Mouse (Mus musculus): ENCODE results near the gene Pfkp.

Gene Pfkp

DNA sequence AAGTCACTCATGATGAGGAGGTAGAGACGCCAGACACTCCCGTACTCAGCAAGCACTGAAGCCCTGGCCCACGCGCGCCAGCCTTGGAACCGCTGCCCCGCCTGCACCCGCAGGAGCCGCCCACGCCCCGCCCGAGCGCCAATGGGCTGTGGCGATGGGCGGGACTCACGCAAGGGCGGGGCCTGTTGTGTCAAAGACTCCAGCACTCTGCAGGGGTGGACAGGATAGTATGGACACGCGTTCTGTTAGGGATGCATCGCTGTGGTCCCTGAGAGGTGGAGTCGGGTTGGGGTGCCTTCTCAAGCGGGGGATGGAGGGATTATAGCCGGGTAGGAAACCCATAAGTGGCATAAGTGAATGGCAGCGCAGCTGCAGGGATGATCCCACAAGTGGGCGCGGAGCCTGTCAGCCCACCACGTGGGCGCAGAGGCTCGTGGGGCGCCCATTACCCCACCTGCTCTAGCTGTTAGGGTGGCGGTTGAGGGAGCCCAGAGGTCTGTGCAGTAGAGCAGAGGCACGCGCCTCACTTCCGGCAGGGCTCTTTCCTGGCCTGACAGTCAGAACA lies at the start of gene Pfkp:
TSS of gene Pfkp (minus strand) at position 109 of the 565 bp plus-strand sequence.
- peak; percentile 92 for DNase-seq

DNA sequence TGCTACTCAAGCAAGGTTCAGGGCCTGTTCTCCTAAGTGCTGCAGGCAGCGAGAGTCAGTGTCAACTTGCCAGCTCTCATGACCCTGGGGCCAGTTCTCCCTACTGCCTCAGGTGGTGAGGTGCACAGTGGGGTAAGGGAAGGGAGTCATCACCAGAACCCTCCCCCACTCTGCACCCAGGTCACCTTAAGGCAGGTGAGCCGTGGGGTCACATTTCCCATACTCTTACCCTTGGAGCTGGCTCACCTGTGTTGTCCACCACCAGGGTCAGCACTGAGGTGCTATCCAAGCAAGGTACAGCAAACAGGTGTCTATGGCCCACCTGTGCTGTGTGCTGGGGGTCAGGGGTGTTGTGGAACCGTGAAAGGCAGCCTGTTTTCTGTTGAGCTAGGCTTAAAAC lies 42.0 kb upstream of the Pfkp start:
- no peak for DNase-seq

DNA sequence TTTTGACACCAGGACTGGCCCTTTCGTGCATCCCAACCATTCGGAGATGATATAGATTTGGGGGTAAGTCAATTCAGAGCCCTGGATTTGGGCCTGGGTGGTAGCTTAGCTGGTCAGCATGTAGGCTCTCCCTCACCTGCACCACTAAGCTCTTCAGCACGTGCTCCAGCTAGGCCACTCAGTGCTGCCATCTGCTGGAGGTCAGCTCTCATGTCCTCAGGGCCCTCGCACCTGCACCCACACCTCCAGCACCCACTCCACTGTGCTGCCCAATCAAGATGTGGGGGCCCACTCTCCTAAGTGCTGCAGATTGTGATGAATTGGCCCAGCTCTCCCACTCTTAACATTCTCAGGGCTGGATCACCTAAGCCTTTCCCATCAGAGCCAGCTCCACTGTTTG lies 41.4 kb upstream of the Pfkp start:
- peak in 1 of 2 experiments; percentile 58 for DNase-seq

DNA sequence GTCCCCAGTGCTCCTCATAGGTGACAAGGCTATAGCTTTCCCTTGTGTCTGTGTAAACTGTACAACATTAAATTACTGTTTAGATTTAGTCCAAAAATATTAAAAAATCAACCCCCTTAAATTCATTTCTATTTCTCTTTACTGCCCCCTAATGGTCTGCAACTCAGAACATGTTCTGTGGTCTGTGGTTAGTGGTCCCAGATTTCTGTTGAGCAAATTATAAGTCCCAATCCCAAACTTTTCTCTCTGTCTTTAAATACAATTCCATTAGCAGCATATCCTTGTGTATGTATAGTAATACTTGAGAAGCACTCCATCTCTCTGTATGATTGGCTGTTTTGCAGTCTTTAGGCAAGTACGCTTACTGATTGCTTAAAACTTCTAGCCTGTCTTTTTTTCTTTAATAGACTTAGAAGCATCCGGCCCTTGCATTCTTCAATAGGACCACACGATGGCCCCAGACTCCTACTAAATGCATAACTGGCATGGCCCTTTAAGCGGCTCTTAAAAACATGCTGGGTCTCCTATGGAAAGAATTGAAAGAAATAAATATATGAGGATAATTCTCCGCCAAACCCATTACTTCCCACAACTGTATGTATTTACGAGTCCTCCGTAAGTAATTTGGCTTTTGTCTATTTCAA lies 40.3 kb upstream of the Pfkp start:
- peak in 1 of 2 experiments; percentile 48 for DNase-seq

DNA sequence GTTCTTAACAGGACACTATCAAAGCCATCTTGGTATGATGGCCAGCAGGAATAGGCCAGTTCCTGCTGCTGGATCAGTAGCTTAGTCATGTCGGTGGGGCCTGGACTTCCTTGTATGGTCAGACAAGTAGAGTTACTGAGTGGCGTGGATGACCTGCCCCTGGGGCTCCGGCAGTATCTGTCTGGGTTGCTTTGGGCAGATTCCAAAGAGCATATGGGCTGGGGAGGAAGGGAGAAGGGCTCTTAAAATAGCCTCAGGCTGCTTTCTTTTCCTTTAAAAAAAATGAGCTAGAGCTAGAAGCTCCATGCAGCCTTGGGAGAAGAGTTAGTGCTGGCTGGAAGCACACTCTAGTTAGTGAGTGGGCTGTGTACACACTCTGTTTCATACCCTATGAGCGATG lies 18.3 kb upstream of the Pfkp start:
- no peak for DNase-seq

DNA sequence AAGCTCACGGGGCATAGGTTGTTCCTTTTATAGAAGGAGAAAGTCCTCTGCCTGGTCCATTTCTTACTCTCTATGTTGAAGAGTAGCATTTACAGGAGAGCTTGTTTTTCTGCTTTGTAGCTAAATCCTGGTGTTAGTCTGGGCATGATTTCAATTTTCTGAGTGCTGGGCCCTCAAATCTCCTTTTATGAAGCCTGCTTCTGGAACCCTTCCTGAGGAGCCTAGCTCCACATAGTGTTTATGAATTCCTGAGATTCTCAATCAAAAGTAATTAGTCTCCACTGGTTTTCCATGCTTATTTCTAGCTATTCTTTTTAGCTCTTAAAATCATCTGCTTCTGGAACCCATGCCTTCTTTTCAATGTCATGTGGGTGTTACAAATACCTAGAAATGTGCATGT lies 16.9 kb upstream of the Pfkp start:
- no peak for DNase-seq

DNA sequence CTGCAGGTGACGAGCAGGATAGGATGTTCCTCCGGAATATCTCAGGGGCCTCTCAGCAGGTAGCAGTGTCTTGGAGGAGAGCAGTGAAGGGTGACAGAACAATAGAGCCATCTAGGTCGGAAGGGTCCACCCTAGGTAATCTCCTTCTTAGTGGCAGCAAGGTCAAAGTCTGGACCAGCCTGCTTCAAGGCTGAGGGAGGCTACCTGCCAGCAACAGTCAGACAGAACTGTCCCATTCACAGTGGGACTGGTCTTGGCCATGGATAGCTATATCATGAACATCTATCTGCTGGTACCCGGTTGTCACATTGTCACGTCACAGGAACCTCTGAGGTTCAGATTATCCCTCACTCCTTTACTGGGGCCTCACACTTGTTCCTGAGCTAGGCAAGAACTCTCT lies 15.6 kb upstream of the Pfkp start:
- no peak for DNase-seq

DNA sequence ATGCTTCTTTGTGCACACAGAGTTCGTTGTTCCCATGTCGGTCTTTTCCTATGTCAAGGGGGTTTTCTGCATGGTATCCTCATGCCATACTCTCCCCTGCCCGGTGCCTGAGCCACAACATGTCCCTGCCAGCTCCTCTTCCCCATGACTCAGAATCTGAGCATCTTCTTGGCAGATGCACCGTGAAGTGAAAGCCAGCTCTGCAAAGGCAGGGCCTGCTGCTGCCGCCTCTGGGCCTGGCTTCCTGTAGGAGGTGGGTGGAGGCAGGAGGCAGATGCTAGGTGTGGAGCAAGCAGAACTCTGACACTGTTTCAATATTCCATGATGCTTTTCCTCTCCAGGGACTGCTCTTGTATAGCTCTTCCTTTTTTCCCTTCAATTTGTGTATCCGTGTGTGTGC lies 10.7 kb upstream of the Pfkp start:
- no peak for DNase-seq

DNA sequence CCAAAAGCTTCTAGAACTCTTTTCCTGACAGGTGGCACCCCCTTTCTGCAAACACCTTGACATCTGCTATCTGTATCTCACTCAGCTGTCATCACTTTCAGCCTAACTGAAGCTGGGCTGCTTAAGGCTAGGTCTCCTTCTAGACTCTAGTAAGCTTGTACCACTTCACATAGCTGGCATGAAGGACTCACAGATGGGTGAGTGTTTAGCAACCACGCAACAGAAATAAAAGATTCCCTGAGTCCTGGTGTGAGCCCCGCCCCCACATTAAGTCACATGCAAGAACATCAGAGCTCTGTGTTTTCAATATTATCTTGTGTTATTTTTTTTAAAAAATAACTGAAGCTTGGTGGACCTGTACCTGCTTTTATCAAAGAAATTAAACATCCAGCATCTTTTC lies 8.7 kb upstream of the Pfkp start:
- DNase-seq = no peak

DNA sequence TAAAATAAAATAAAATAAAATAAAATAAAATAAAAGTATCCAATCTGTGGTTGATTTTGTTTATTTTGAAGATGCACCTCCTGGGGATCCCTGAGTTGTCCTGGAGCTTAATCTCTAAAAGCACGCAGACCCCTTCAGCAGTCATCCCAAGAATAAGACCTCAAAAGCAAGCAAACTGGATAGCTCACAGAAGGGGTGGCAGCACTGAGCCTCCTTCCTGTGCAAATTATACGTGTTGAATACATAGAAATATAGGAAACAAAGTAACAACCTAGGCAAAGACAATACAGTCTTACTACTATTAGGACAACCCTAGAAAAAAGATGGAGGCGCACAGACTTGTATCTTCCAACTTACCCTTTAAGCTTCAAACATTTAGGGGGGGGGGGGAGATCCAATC lies 965 bp upstream of the Pfkp start:
- DNase-seq = no peak

DNA sequence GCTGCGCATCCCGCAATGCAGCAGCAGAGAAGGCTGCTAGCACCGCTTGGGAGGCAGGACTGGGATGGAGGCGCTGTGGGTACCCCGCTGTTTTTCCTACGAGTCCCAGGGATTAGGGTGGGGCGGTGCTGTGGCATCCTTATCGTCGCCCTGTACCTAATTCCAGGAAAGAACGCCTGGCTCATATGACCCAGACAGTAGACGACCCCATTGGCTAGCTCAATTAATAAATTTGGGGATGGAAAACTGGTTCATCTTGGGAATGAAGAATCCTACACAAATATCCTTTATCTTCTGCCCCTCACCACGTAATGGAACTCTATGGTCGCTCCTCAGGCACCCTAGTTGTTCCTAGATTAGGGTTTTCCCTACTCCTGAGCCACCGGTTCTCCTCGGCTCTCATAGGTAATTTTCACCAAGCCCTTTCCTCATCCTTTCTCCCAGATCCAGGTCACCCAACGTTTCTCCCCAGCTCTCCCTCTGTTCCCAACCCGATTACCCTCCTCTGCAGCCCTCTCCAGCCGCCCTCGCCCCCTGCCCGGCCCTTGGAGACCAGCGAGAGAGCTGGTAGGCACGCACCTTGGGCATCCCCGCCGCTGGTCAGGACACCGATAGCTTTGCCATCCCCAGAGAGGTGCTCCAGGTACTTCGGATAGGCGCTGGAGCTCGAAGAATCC lies 447 bp downstream of the Pfkp start:
- no peak for DNase-seq

DNA sequence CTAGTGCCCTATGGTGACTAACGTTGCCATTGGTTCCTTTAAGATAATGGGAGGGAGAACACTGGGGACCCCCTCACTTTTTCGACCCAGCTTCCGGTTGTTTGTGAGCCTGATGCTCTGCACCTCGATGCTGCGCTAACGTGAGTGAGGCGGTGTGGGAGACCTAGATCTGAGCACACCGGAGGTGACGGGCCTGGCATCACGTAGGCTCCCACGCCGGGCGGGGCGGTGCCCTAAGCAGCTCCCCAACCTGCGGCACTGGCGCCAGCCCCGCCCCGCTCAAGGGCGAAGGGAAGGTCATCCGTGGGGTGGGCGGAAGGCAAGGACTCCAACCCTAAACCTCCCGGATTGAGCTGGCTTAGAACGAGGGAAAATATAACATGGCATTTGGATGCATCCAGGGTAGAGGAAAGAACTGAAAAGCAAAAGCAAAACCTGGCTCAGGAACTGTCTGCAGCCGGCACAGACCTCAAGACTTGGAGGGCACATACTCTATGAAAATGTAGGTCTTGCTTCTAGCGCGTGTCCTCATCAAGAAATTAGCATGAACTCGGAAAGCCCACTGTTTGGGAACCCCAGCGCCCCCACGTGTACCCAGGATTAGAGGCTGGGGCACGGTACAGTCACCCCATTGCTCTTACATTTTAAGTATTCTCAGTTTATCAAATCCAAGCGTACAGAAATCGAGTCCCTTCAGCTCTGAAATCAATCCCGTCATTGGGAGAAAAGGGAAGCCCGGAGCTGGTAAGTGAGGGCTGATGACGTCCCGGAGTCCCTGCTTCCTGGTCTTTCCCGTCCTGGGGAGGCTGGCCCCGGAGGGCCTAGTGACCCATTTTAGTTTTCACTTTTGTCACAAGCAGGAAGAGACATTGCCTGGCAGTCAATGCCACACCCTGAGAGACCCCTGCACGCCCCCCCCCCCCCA lies 1.2 kb downstream of the Pfkp start:
- peak; percentile 67 to 70 for DNase-seq

DNA sequence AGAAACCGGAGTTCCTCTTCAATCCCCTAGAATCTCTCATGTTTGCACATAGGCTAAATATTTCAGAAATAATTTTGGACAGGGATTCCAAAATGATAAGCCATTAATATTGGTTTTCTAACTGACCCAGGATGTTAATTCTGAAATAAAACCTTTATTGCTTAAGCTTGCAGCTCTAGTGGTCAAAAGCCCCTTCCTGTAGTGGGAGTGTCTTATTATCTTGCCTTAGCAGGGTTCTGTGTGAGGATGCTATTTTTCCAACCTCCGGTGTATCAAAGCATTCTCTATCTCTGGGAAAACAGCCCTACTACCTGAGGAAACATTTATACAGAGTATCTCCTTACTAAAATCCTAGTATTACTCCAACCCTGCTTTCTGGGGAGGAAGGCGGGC lies 1.9 kb downstream of the Pfkp start:
- no peak for DNase-seq

DNA sequence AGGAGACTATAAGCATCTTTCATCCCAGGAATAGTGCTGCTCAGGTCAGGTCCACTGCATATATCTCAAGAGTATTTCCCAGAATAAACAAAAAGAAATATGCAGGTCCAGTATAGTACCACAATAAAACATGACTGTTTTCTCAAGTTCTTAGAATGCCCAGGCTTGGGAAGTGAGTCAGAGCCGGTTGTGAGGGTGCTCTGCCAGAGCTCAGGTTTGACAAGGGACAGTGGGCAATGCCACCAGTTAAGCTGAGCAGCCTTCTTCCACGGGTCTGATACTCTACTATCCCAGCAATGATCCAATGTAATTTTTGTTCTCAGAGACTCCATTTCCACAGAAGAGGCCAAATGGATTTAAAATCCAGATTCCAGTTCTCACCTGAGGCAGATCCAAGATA lies 2.3 kb downstream of the Pfkp start:
- DNase-seq = no peak

DNA sequence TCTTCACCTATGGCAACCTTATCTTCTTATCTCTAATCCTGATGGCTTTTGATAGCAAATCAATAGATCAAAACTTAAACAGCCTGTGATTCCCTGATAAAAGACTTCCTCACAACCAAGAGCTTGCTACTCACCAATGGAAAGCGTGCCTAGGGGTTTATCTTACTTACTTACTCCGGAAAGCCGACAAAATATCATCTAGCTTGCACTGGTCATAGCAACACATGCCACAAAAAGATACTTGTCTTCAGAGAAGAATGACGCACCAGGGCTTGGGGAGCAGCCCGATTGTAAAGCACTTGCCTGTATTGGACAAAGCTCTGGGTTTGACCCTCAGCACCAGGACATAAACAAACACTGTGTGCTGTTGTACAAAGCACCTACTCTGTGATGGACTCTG lies 4.6 kb downstream of the Pfkp start:
- no peak for DNase-seq

DNA sequence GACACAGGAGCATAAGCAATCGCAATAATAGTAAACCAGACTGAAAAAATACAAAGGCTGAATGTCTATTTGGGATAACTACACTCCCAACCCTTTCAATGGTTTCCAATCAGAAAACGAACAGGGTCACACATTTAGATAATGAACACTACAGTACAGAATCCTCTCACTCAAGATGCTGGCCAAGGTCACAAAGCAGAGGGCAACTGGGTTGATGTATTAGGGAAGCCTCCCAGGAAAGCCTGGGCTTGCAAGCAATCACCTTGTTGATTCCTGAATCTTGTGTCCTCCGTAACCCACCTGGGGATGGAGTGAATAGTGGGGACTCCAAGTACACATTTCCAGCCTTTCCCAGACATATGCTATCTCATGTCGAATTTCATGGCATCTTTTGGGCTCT lies 5.6 kb downstream of the Pfkp start:
- no peak for DNase-seq

DNA sequence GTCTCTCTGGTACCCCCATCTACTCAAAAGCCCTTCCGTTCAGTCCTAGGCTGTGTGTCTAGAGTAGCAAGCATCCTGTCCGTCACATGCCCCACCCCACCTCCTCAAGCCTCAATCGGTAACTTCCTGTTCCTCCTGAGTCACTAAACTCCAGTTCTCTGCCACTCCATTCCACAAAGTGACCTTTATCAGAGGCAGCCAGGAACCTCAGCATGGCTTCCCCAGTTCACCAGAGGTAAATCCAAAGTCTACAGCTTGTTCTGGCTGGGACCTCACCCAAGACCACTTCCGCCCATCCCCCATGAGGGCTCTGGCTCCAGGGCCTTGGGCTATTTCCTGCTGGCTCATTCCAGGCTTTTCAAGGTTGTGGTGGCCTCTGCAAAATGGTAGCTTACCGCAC lies 6.1 kb downstream of the Pfkp start:
- no peak for DNase-seq

DNA sequence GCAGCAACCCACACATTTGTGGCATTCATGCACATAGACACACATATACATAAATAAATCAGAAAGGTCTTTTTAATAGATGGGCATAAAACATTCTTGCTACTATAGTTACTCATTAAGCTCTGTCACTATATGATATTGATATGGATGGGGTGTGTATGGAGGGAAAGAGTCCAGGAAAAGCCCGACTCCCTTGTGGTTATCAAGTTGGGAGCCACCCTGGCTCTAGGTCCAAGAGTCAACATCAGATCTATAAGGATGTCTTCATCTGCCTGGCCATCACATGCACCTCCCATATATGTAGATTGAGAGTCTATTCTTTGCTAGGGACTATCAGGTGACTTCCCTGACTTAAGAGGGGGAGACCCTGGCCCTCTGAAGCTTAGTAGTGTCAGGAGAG lies 7.1 kb downstream of the Pfkp start:
- no peak for DNase-seq

DNA sequence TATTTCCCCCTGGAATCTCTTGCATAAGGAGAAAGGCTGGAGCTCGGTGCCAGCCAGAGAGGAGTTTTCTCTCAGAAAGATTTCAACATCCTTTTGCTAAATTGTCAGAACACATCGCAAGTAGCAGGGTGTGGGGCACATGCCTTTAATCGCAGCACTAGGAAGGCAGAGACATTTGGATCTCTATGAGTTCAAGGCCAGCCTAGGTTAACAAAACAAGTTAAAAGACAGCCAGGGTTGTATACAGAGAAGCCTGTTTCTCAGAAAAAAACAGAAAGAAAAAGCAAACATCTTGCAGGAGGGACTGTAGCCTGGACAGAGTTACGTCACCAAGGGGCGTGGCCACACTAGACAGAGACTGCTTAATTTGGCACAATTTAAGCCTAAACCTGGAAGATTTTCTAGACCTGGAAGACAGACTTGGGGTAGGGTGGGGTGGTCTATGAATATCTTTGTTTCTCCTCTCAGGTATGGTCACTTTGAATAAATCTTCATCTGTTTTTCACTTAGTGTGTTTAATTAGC lies 9.0 kb downstream of the Pfkp start:
- DNase-seq = no peak

DNA sequence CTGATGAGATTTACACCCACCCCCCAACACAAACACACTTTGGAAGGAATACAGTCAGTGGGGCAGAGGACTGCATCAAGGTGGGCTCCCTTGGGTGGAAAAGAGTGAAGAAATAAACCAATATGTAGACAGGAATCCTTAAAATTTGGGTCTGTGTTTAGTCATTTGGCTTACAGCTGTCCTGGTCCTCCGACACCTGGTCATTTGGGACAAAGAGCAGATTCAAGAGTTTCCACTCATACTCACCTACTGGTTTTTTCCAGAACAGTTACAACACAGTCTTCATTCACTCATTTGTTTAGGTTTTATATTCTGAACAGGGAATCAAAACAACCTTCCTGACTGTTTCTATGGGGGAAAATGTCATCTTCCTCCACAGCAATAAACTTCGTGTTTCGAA lies 9.6 kb downstream of the Pfkp start:
- no peak for DNase-seq

DNA sequence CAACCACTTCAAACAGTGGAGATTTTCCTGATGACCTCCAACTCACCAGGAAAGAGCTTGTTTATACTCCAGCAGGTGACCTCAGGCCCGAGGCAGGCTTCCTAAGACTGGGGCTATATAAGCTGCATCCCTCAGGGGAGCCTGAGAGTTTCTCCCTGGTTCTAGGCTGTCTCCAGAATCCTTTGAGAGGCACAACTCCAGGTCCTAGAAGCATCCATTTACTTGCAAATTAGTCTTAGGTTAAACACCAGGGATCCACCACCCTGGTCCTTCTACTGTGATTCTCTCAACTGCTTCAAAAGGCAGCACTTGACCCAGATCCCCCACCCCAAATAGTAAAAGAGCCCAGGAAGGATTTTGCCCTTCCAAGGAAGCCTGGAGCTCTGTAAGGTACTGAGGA lies 10.2 kb downstream of the Pfkp start:
- no peak for DNase-seq

DNA sequence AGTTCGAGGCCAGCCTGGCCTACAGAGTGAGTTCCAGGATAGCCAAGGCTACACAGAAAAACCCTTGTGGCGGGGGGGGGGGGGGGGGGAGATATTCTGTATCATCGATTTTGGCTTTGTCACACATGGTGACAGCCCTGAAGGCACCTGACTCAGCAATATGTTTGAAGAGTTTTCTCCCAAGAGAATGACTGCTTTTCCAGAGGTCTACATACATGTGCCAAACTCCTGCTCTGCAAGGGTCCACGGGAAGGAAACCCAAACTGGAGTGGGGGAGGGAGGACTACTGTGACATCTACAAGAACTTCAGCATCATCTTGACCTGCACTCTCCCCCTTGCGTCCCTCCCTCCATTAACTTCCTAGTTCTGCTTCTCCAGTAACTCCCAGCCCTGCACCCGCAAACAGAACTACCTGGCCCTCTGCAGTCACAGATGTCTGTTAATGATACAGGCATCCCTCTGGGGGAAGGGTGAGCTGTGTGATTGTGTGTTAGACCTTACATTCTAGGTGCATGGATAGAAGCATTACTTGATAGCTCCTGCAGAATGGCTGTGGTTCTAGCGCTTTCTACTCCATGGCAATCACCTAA lies 10.9 kb downstream of the Pfkp start:
- DNase-seq = no peak

DNA sequence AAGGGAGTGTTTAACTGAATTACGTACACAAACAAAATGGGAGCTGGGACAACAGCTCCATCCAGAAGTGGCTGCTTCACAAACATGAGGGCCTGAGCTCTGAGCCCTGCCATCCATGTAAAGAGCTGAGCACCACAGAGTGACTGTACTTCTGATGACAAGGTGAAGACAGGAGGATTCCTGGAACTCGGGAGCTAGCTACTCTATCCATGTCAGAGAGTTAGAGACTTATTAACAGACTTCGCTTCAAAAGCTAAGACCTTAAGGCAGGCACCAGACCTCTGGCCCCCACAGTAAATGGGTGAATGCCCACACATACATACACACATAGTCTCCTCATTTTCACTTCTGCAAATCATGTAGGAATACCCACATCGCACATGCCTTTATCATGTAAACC lies 11.6 kb downstream of the Pfkp start:
- no peak for DNase-seq

All from lung, postnatal 4 days (tissue).